Mouse (Mus musculus): ENCODE data around the gene Fermt3.

Fermt3 gene

DNA sequence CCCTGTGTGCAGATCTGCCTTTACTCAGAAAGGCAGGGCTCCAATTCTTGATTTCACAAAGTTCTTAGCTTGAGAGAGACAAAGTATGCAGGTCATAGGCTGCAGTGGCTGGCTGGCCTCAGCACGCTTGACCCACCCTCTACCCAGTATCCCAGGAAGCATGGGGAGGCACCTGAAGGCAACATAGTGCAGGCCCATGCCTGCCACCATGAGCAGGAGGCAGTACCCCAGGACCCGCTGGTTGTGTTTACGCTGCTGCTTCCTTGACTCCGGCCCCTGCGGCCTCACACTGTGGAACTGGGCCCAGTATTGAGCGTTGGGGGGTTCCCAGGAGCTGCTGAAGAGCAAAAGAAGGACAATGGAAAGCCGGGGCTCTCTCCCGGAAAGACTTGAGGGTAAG lies 30.0 kb downstream of the Fermt3 start:
- DNase-seq = no peak

- DNase-seq = no peak
These were observed 31.4 kb downstream of the Fermt3 start for GRCm38 (mm10) chr19:6987904-6988285.

- DNase-seq = peak; percentile 68 to 79
These were observed 32.0 kb downstream of the Fermt3 start, which contains the start of gene Vegfb for GRCm38 (mm10) chr19:6987061-6987903. TSS of gene Vegfb (minus strand) at chr19:6987651.

DNA sequence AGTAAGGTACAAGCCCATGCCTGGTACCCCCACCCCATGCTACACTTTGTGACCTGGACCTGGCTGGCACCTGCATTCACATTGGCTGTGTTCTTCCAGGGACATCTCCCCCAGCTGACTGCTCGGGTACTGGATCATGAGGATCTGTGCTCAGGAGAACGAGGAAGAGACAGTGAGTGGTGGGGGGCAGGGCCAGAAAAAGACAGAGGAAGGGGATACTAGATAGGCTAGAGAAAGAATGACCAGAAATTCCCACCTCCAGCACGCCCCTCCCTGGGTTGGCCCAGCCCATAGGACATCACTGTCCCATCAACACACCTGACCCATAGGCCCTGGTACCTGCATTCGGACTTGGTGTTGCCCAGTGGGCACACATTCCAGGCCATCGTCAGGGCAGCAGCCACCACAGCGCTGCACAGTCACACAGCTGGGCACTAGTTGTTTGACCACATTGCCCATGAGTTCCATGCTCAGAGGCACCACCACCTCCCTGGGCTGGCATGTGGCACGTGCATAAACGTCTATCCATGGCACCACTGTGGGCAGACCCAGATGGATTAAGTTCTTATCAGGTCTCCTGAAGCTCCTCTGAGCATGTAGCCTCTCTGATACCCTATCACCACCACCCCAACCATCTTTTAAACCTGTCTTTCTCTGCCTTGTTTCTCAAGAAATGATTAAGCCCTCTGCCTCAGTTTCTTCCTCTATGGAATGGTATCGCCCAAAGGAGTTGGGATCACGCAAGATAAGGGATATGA lies 33.1 kb downstream of the Fermt3 start:
- DNase-seq = no peak

DNA sequence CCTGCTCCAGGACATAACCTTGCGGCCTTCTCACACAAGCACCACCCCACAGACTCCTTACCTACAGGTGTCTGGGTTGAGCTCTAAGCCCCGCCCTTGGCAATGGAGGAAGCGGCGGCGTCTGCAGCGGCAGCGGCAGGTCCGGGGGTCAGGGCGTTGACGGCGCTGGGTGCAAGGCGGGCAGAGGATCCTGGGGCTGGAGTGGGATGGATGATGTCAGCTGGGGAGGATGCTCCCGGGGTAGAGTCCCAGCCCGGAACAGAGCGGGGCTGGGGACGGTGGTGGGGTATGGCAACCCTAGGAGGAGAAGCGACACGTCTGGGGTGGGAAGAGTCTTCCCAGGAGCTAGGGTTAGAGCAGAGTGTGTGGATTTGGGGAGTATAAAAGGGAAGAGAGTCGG lies 34.0 kb downstream of the Fermt3 start:
- DNase-seq = no peak

DNA sequence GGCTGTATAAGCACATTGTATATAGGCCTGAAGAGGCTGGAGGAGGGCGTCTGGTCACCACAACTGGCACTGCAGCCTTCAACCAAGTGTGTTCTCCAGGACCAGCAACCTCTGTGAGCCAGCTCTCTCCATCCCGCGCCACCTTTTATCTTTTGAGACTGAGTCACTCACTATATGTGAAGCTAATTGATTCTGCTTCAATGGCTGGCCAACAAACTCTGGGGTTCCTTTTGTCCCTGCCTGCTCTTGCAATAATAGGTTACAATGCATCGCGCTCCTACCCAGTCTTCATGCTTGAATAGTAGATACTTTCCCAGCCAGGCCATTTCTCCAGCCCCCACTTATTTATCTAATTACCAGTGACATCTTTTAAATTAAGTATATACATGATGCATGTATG lies 35.6 kb downstream of the Fermt3 start:
- no peak for DNase-seq

- DNase-seq = no peak
These were observed 37.8 kb downstream of the Fermt3 start for GRCm38 (mm10) chr19:6981465-6981864.

DNA sequence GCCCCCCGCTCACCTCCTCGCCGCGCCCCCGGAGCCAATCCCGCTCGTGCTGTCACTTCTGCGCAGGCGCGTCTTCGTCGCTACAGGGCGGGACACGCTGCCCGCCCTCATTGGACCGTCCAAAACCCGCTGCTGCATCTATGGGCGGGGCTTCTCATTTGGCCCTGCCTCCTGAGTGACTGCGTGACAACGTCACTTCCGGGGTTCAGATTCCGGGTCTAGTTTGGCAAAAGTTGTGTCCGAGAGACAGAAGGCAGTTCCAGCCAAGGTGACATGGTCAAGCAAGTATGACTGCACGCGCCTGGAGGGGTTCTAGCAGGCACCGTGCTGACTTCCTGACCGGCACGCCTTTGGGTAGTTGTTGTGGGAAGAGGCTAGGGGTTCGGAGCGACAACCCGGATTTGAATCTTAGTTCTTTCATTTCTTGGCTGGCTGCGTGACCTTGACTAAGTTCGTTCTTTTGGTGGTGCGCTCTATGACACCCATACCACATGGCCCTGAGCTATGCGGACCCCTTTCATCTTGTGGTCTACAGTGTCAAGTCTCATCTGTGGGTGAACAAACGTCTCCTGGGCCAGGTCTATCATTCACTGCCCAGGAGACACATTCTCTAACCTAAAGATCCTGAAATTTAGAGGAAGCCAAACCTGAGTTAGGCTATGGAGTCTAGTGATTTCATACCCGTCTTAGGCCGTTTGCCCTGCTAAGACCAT lies 38.7 kb downstream of the Fermt3 start, which contains the start of gene Fkbp2:
Gene Fkbp2 (minus strand): TSS at position 121 of the 713 bp plus-strand sequence.
- peak; percentile 99 for DNase-seq

GRCm38 (mm10) chr19:6979486-6980380 lies 39.5 kb downstream of the Fermt3 start:
- peak; percentile 99 to 100 for DNase-seq

- DNase-seq = peak in 1 of 2 experiments; percentile 45
These were observed 40.2 kb downstream of the Fermt3 start for GRCm38 (mm10) chr19:6979001-6979479.

DNA sequence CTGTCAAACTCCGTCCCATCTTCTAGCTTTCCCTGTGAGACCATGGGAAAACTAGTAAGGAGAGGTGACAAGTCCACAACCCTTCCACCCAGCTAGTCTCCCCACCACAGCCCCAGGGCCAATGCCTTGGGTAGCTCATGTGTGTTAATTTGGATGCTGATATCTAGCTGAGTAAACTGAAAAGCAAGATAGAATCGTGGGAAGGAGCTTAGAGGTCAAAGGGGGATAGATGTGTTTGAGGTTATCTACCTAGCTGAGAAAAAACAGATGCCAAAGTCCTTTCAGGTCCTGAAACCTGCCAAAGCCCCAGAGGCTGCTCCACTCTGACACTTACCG lies 40.7 kb downstream of the Fermt3 start:
- DNase-seq = no peak

- DNase-seq = no peak
These were observed 41.3 kb downstream of the Fermt3 start for GRCm38 (mm10) chr19:6977759-6978638.

GRCm38 (mm10) chr19:6975537-6976521 lies 43.4 kb downstream of the Fermt3 start, which contains the start of gene Plcb3:
TSS of gene Plcb3 (minus strand) at chr19:6976470.
- DNase-seq = peak; percentile 76 to 81

DNA sequence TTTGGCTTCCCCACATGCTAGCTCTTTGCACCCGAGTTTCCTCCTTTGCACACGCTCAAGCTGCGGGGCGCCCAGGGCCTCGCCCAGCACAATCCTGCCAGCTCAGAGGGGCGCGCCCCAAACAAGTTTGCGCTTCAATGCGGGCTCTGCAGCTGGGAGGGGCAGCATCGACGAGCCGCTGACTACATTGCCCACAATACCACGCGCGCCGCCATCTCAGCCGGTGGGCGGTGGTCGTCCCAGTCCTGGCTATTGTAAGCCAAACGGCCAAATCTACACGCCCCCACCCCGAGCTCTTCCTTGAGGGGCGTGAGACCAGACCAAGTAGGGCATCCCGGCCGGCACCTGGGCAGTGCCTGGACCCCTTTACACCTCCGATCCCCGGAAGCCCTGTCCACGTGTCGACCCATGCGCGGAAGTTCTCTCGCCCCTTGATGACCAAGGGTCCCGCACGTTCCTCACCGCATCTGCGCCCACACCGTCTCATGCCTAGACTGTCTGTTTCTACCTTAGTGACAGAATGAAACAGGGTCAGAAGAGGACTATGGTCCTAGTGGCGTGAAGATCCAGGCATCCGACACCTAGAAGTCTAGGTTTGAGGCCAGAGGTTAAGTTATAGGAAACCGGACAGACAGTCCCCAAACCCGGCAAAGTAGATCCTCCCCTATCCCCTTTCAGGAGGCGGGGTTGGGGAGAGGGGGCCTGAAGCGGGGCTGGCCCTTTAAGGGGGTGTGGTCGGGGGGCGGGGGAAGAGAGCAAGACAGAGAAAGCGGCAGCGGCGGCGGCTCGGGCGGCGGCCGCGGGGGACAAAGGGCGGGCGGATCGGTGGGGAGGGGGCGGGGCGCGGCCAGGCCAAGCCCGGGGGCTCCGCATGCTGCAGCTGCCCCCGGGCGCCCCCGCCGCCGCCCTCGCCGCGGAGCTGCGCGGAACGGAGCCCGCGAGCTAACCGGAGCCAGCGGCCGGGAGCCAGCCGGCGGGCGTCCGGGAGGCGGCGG lies 44.8 kb downstream of the Fermt3 start, which contains the start of gene Ppp1r14b:
Gene Ppp1r14b (plus strand): TSS at position 758 of the 995 bp plus-strand sequence.
- peak; percentile 87 to 88 for DNase-seq

- no peak for DNase-seq
These were observed 45.6 kb downstream of the Fermt3 start for GRCm38 (mm10) chr19:6973581-6974190.

DNA sequence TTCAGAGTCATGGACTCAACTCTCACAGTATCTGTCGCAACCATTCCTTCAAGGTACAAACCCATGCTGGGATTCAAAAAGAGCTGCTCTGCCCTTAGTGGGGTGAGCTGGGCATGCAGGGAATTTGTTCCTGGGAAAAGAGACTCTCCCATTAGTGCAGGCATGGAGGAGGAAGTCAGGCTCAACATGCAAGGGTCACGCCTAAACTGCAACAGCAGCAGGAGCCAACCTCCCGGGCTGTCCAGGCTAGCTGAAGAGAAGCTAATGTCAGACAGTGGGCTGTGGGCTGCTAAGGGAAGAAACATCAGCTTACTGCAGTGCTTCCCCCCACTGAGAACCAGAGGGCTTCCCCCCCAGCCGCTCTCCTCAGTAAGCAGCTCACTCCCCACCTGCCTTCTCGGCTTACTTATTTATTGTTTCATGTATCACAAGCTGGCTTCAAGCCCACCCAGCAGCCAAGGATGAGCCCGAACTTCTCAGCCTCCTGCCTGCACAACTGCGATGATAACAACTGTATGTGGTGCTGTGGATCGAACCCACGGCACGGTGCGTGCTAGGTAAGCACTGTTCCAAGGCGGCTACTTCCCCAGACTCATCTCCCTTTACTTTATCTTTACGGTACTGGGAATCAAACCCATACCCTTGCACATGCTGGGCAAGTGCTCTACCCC lies 46.9 kb downstream of the Fermt3 start:
- DNase-seq = no peak

- DNase-seq = no peak
These were observed 47.6 kb downstream of the Fermt3 start for GRCm38 (mm10) chr19:6971644-6972043.

Data from lung, postnatal 4 days (tissue).